Mouse (Mus musculus): ENCODE results near the gene Vangl1.

- TF ChIP-seq GATA1 (IDR thresholded peaks at IDR 0.05; ENCODE audit: low read length) (no peak), TAL1 (IDR thresholded peaks at IDR 0.05; ENCODE audit: low read length) (no peak)
Measured at GRCm38 (mm10) chr3:102135389-102136113, 68.9 kb downstream of the Vangl1 start.

Data from erythroblast, embryonic 14.5 days (primary cell).